Mouse (Mus musculus) myocyte (in vitro differentiated cells): ENCODE data around the gene Lpar4.

ENCODE experiments used
- CEBPB ChIP-seq: IDR thresholded peaks from 2 replicates; pipeline ENCODE4 v1.6.1; 2011; ENCODE audit warnings: mild to moderate bottlenecking, moderate library complexity; ENCODE audit not compliant: poor library complexity, insufficient read depth, severe bottlenecking
- E2F4 ChIP-seq: IDR thresholded peaks from one replicate; pipeline ENCODE4 v1.6.1; 2011; ENCODE audit warnings: mild to moderate bottlenecking, control low read depth, moderate library complexity; ENCODE audit not compliant: insufficient read depth
- MAX ChIP-seq: IDR thresholded peaks from one replicate; pipeline ENCODE4 v1.6.1; 2011; ENCODE audit warnings: low read depth, mild to moderate bottlenecking, control low read depth
- MYOD1 ChIP-seq, 3 experiments: IDR thresholded peaks; one replicate each; pipeline ENCODE4 v1.6.1; 2011; ENCODE audit warnings: control low read depth in 2 of 3, low read depth in 2 of 3, mild to moderate bottlenecking in 2 of 3, moderate library complexity in 1 of 3; ENCODE audit not compliant: insufficient read length in 2 of 3, control insufficient read depth in 1 of 3
- MYOG ChIP-seq, 3 experiments: IDR thresholded peaks; one replicate each; pipeline ENCODE4 v1.6.1; 2011; ENCODE audit warnings: control low read depth in 2 of 3, low read depth in 2 of 3, mild to moderate bottlenecking in 2 of 3; ENCODE audit not compliant: insufficient read length in 2 of 3, control insufficient read depth in 1 of 3, insufficient read depth in 1 of 3
- POLR2A ChIP-seq: IDR thresholded peaks from one replicate; pipeline ENCODE4 v1.6.1; 2011; ENCODE audit warnings: low read depth, mild to moderate bottlenecking, control low read depth, moderate library complexity; ENCODE audit not compliant: insufficient read length
- POLR2AphosphoS2 ChIP-seq: IDR thresholded peaks from one replicate; pipeline ENCODE4 v1.6.1; 2011; ENCODE audit warnings: low read depth, control low read depth; ENCODE audit not compliant: insufficient read length
- REST ChIP-seq: IDR thresholded peaks from one replicate; pipeline ENCODE4 v1.6.1; 2011; ENCODE audit warnings: mild to moderate bottlenecking, control low read depth, moderate library complexity; ENCODE audit not compliant: insufficient read depth, insufficient read length
- SRF ChIP-seq: IDR thresholded peaks from one replicate; pipeline ENCODE4 v1.6.1; 2011; ENCODE audit warnings: low read depth; ENCODE audit not compliant: control insufficient read depth, insufficient read length
- TCF12 ChIP-seq: IDR thresholded peaks from one replicate; pipeline ENCODE4 v1.6.1; 2011; ENCODE audit warnings: mild to moderate bottlenecking, control low read depth; ENCODE audit not compliant: poor library complexity, insufficient read depth, severe bottlenecking
- TCF3 ChIP-seq: IDR thresholded peaks from one replicate; pipeline ENCODE4 v1.6.1; 2011; ENCODE audit warnings: low read depth, control low read depth; ENCODE audit not compliant: insufficient read length
- USF1 ChIP-seq: IDR thresholded peaks from one replicate; pipeline ENCODE4 v1.6.1; 2011; ENCODE audit warnings: low read depth, mild to moderate bottlenecking, control low read depth, moderate library complexity

GRCm38 (mm10) chrX:106962233-106962632 lies 41.8 kb downstream of the Lpar4 start:
- TF ChIP-seq POLR2AphosphoS2 (no peak), POLR2A (no peak), E2F4 (no peak), TCF12 (no peak), REST (no peak), CEBPB (no peak), MAX (no peak), TCF3 (no peak), MYOD1 (IDR thresholded peaks at IDR 0.05; ENCODE audit: control insufficient read depth in 1 of 3, insufficient read length in 2 of 3, low read depth in 2 of 3) (no peak), MYOG (IDR thresholded peaks at IDR 0.05; ENCODE audit: control insufficient read depth in 1 of 3, insufficient read depth in 1 of 3, insufficient read length in 2 of 3, low read depth in 2 of 3) (no peak), USF1 (no peak), SRF (no peak)
